Mouse (Mus musculus): ENCODE measurements around the gene Arl16.

The Arl16 gene

GRCm38 (mm10) chr11:120453306-120453705 is 14.1 kb downstream of the Arl16 start, which contains the start of gene Pde6g:
Gene Pde6g, minus strand, starts transcription at chr11:120453500.
- no peak for DNase-seq (ENCODE audit: low read depth in 1 of 2, low spot score in 2 of 2)

- no peak for DNase-seq (ENCODE audit: low read depth in 1 of 2, low spot score in 2 of 2)
Measured at GRCm38 (mm10) chr11:120452246-120452645, 15.2 kb downstream of the Arl16 start.

- DNase-seq (ENCODE audit: low read depth in 1 of 2, low spot score in 2 of 2), result no peak
Measured at GRCm38 (mm10) chr11:120447179-120447578, 20.2 kb downstream of the Arl16 start.

GRCm38 (mm10) chr11:120445475-120445874 is 21.9 kb downstream of the Arl16 start:
- DNase-seq (ENCODE audit: low read depth in 1 of 2, low spot score in 2 of 2), result no peak

- DNase-seq (ENCODE audit: low read depth in 1 of 2, low spot score in 2 of 2), result no peak
Measured at GRCm38 (mm10) chr11:120444106-120444505, 23.3 kb downstream of the Arl16 start.

GRCm38 (mm10) chr11:120442765-120443280 is 24.6 kb downstream of the Arl16 start:
- DNase-seq (ENCODE audit: low read depth in 1 of 2, low spot score in 2 of 2), result no peak

- DNase-seq (ENCODE audit: low read depth in 1 of 2, low spot score in 2 of 2), result no peak
Measured at GRCm38 (mm10) chr11:120442344-120442743, 25.1 kb downstream of the Arl16 start, which contains the start of gene Tspan10. Gene Tspan10, plus strand, starts transcription at chr11:120442644.

- DNase-seq (ENCODE audit: low read depth in 1 of 2, low spot score in 2 of 2), result no peak
Measured at GRCm38 (mm10) chr11:120437857-120438385, 29.5 kb downstream of the Arl16 start.

GRCm38 (mm10) chr11:120437152-120437856 is 30.1 kb downstream of the Arl16 start, which contains the start of gene Nploc4:
Gene Nploc4, minus strand, starts transcription at chr11:120437708.
- DNase-seq (ENCODE audit: low read depth in 1 of 2, low spot score in 2 of 2), result peak; percentile 60 to 79

- DNase-seq (ENCODE audit: low read depth in 1 of 2, low spot score in 2 of 2), result no peak
Measured at GRCm38 (mm10) chr11:120426727-120427126, 40.7 kb downstream of the Arl16 start.

GRCm38 (mm10) chr11:120423569-120424295 is 43.7 kb downstream of the Arl16 start:
- DNase-seq (ENCODE audit: low read depth in 1 of 2, low spot score in 2 of 2), result no peak

GRCm38 (mm10) chr11:120422651-120423568 is 44.5 kb downstream of the Arl16 start:
- DNase-seq (ENCODE audit: low read depth in 1 of 2, low spot score in 2 of 2), result no peak

GRCm38 (mm10) chr11:120418592-120418991 is 48.8 kb downstream of the Arl16 start:
- DNase-seq (ENCODE audit: low read depth in 1 of 2, low spot score in 2 of 2), result no peak

GRCm38 (mm10) chr11:120417852-120418251 is 49.6 kb downstream of the Arl16 start:
- DNase-seq (ENCODE audit: low read depth in 1 of 2, low spot score in 2 of 2), result no peak
